11 mouse cellular contexts compared by ENCODE assay signal in genomic region chr10:66943875-66944274, GRCm38 (mm10).
DNase-seq lines count a peak whose midpoint lies in the region; TF ChIP-seq lines count a peak whose summit lies in the region.
"Had no signal": no experiment of that assay in that cellular context is flagged by ENCODE, and none has a peak within 500 bp of the region (broad histone marks: within the 10 kb centered on the region; RNA-seq: fewer than 3 reads in every experiment).

No protein-coding gene starts in this region.

- H3K79me2 ChIP-seq in CH12.LX (replicated peaks; ENCODE audit: control insufficient read depth, extremely low read depth, insufficient read depth, poor library complexity, severe bottlenecking): peaks cover 3% of the 10 kb centered on the region; the same call in 1 of the 2 replicates

- H3K4me1 ChIP-seq in heart, embryonic 10.5 days: no peaks in the 10 kb centered on the region
- H3K4me1 ChIP-seq in CH12.LX (ENCODE audit: control insufficient read depth in 1 of 2, insufficient read depth in 2 of 2): peaks cover 5 to 9% of the 10 kb centered on the region in 2 experiments; a peak in 3 of 4 replicates
- H3K4me1 ChIP-seq: megakaryocyte, embryonic 14.5 days; neural tube, embryonic 15.5 days had no signal

- peak overlapping the region; percentile 58 for H3K9ac ChIP-seq in CH12.LX (ENCODE audit: insufficient read depth, low read depth)
- H3K9ac ChIP-seq: neural tube, embryonic 15.5 days had no signal

- TF ChIP-seq EP300 in CH12.LX (IDR thresholded peaks at IDR 0.05; ENCODE audit: low read length): no peak

- no peak for TF ChIP-seq RAD21 in CH12.LX (IDR thresholded peaks at IDR 0.05; ENCODE audit: low read depth, low read length)

- no peaks in the 10 kb centered on the region for H3K9me3 ChIP-seq in heart, embryonic 10.5 days
- no peaks in the 10 kb centered on the region for H3K9me3 ChIP-seq in CH12.LX (replicated peaks; ENCODE audit: low read length)
- H3K9me3 ChIP-seq: G1E; neural tube, embryonic 15.5 days had no signal

- TF ChIP-seq POLR2A in CH12.LX (IDR thresholded peaks at IDR 0.05; ENCODE audit: low read depth, low read length): no peak

- H3K36me3 ChIP-seq in heart, embryonic 10.5 days: no peaks in the 10 kb centered on the region
- H3K36me3 ChIP-seq in CH12.LX (replicated peaks in 1 of 2; ENCODE audit: control insufficient read depth in 1 of 2, insufficient read depth in 1 of 2, low read length in 1 of 2): no peaks in the 10 kb centered on the region
- H3K36me3 ChIP-seq: G1E; neural tube, embryonic 15.5 days had no signal

- H3K4me2 ChIP-seq in CH12.LX (ENCODE audit: insufficient read depth, low read depth, poor library complexity, severe bottlenecking): peak overlapping the region; percentile 30
- H3K4me2 ChIP-seq: neural tube, embryonic 15.5 days had no signal

- no peak overlapping the region for H3K4me3 ChIP-seq in heart, embryonic 10.5 days
- H3K4me3 ChIP-seq in CH12.LX (replicated peaks in 1 of 3; ENCODE audit: low read depth in 2 of 3, low read length in 2 of 3, poor library complexity in 1 of 3): no peak overlapping the region
- H3K4me3 ChIP-seq: megakaryocyte, embryonic 14.5 days; neural tube, embryonic 15.5 days had no signal

- in situ Hi-C loops in CH12.LX (cut with MboI; ENCODE audit: low pct_ligation_motif_present, low pct_unique_long_range_greater_than_20kb, low sequenced_read_pairs): no loop called here

- H3K27ac ChIP-seq in heart, embryonic 10.5 days: no peak overlapping the region
- H3K27ac ChIP-seq in CH12.LX (ENCODE audit: insufficient read depth, low read depth): no peak overlapping the region
- H3K27ac ChIP-seq: neural tube, embryonic 15.5 days had no signal

- TF ChIP-seq CTCF in CH12.LX (conservative IDR thresholded peaks at IDR 0.05 in 1 of 2, IDR thresholded peaks at IDR 0.05 in 1 of 2; ENCODE audit: low read depth in 2 of 2, low read length in 2 of 2): no peak

- dilution Hi-C loops in CH12.LX (cut with MboI; ENCODE audit: extremely low pct_ligation_motif_present, extremely low pct_unique_long_range_greater_than_20kb, low sequenced_read_pairs): no loop called here

- no peaks in the 10 kb centered on the region for H3K27me3 ChIP-seq in heart, embryonic 10.5 days (ENCODE audit: insufficient read depth, poor library complexity, severe bottlenecking)
- H3K27me3 ChIP-seq in CH12.LX (replicated peaks): no peaks in the 10 kb centered on the region
- H3K27me3 ChIP-seq: megakaryocyte, embryonic 14.5 days; neural tube, embryonic 15.5 days had no signal

- peak; percentile 60 to 75 for DNase-seq in heart, adult 18-20 months
- no peak for DNase-seq in heart, embryonic 10.5 days (ENCODE audit: low spot score)
- no peak for DNase-seq in CH12.LX (ENCODE audit: extremely low read depth)
- peak; percentile 64 for DNase-seq in cerebellum, adult 9-11 months
- DNase-seq in heart, postnatal 4 days: peak; percentile 54
- DNase-seq in frontal cortex, postnatal 36 days (ENCODE audit: low spot score in 2 of 2): no peak
- no peak for DNase-seq in thymus, postnatal 36 days
- no peak for DNase-seq in spleen, adult 18-20 months

- 55% methylated on average over 5 of the region's 5 CpGs for WGBS in heart, embryonic 10.5 days

TF ChIP-seq in CH12.LX, 34 proteins besides CTCF, POLR2A, EP300 and RAD21:
- no peak for TF ChIP-seq MEF2A (IDR thresholded peaks at IDR 0.05; ENCODE audit: borderline replicate concordance, low read depth, low read length)
- 0 out of 2 replicates have a peak, but pooled peaks have one; percentile 16 for TF ChIP-seq MXI1 (IDR thresholded peaks at IDR 0.05; ENCODE audit: low read depth, low read length)
- TF ChIP-seq KAT2A (IDR thresholded peaks at IDR 0.05; ENCODE audit: insufficient replicate concordance, low read length): no peak
- TF ChIP-seq MAZ (IDR thresholded peaks at IDR 0.05; ENCODE audit: low read depth, low read length): no peak
- 0 out of 2 replicates have a peak, but pooled peaks have one; percentile 54 for TF ChIP-seq CHD1 (IDR thresholded peaks at IDR 0.05; ENCODE audit: low read depth, low read length)

Comparison
In these comparisons a context has a peak if more than half of its experiments do, and no peak if none do; other contexts are left out.
1. DNase-seq: peak in heart, adult 18-20 months (2 of 2), cerebellum, adult 9-11 months (single experiment) and heart, postnatal 4 days (single experiment); none in heart, embryonic 10.5 days (single experiment), CH12.LX (single experiment), frontal cortex, postnatal 36 days (0 of 2), thymus, postnatal 36 days (0 of 2) and spleen, adult 18-20 months (0 of 2).